Mouse (Mus musculus): ENCODE measurements around the gene Anxa4. TPM values are rescaled to one million over a fixed set of nuclear protein-coding genes. Genes with fewer than 3 reads are reported as not detected.

The Anxa4 gene
- total RNA-seq, 2 experiments from 2014 or later = 8.7 to 15.2 TPM

DNA sequence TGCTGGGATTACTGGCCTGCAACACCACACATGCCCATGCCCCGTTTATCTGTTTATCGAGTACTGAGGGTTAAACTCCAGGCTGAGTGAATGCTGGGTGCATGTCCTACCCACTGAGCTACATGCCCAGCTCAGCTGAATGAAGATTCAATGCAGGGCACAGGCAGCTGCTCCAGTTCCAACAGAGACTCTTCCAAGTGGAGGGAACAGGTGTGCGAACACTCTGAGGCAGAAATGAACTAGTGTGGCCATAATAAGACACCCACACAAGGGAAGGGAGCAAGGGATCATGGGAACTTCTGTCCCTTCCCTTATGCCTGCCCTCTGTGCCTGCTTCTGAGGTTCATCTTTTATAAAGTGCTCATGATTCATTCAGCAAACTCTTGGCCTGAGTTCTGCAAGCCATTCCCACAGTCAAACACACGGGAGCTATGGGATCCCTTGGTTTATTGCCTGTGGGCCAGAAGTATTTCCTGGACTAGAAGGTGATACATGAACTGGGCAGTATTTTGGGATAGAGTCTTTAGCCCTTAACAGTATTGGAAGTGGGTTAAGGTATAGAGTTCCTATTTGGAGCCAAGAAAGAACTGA is 25.1 kb downstream of the Anxa4 start:
- ATAC-seq (replicated peaks; ENCODE audit: low FRiP score, low TSS enrichment, poor library complexity, severe bottlenecking) = no peak

DNA sequence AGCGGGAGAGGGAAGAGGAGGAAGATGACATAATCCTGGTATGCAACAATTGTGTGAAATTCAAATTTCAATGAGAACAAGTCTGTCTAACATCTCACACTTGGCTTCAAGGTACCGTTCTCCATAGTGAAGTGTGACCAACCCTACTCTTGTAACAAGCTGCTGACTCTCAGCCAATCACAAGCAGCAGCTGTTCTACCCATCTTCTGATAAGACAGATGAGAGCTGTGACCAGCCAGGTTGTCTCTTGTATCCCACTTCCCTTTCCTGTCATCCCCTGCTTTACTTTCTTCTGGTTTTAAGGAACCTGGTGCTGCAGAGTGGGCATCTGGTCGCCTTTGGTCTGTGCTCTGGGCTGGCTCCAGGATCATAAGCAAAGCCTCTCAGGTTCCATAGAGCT is 25.9 kb downstream of the Anxa4 start:
- no peak for ATAC-seq (replicated peaks; ENCODE audit: low FRiP score, low TSS enrichment, poor library complexity, severe bottlenecking)

DNA sequence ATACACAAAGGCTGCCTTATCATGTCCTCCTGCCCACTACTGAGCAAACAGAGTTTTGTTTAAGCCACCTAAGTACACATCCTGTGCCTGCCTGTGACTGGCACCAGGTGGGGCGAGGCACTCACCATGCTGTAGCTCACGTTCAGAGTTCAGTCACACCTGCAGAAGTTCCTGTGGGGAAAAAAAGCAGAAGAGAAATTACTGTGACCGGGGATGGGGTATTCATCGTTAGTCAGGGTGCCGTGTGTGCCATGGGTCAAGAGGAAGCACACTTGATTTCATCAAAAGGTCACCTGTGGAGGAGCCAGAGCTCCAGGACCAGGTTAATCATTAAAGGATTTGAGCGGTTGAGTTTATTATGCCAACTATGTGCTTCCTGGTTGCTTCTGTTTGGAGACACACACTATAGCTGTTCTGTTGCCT is 27.7 kb downstream of the Anxa4 start:
- no peak for ATAC-seq (replicated peaks; ENCODE audit: low FRiP score, low TSS enrichment, poor library complexity, severe bottlenecking)

DNA sequence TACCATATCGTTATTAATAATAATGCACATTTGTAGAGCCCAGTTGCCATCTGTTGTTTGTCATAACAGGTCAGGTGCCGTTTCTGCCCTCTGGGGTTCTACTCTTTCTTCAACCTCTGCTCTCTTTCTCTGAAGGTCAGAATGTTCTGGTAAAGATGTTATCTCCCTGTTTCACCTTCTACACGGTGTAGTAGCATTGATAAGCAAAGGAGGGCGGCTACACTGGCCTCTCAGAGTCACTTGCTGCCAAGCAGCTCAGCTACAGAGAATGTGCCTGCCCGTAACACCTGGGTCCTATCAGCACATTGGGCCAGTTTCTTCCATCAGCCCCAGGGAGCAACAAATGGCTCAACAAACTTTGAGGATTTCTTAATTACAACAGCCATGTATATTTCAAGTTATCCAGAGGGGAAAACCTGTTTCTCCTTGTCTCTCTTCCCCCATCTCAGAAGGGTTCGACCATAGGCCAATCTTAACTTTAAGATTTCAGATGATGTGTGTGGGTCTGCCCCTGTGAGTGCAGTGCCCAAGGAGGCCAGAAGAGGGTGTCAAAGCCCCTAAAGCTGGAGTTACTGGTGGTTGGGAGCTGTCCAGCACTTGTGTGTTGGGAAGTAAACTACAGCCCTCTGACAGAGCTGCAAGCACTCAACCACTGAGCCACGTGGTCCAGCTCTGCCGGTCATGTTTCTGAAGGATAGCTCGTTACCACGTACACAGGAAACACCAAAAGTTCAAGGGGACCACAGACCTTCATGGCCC is 39.1 kb downstream of the Anxa4 start:
- 0 out of 2 replicates have a peak, but pooled peaks have one; percentile 18 for ATAC-seq (replicated peaks; ENCODE audit: low FRiP score, low TSS enrichment, poor library complexity, severe bottlenecking)

DNA sequence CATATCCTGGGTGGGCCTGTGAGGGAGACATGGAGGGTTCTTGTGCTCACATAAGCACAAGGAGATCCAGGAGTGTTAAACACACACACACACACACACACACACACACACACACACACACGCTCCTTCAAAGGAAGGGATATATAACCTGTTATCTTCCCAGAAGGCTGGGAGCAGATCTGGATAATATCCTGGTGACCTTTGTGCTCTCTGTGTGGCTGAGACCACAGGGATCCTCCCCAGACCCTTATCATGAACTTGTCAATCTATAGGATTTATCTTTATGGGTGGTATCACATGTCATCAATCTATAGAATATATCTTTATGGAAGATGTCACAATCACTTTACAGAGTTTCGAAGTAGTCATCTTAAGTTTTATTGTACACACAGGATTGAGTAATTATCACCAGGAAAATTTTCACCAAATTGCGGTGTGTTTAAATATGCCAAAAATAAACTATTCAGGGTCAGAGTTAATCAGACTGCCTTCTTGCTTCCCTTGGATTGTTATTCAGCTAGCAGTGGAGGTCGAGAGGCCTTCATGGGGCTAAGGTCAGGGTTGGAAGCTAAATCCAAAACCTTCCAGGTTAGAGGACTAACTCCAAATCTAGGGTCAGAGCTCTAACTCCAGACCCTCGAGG is 40.4 kb downstream of the Anxa4 start:
- ATAC-seq (replicated peaks; ENCODE audit: low FRiP score, low TSS enrichment, poor library complexity, severe bottlenecking) = no peak

DNA sequence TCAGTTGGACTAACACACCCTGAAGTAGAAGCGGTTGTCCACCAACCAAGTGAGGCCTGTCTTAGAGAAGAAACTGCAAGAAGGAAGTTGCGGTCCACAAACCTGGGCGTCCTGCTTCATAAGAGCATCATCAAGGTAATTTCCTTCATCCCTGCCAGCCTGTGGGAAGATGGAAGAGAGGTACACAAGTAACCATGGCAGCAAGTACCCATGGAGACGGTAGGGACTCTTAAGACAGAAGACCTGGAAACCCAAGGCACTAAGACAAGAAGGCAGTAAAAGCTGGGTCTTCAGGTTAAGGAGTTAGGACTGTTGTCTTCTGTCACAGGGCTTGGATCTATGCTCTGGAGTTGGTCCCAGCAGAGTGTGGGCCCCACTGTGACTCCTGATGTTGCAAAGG is 42.4 kb downstream of the Anxa4 start:
- ATAC-seq (replicated peaks; ENCODE audit: low FRiP score, low TSS enrichment, poor library complexity, severe bottlenecking) = no peak

DNA sequence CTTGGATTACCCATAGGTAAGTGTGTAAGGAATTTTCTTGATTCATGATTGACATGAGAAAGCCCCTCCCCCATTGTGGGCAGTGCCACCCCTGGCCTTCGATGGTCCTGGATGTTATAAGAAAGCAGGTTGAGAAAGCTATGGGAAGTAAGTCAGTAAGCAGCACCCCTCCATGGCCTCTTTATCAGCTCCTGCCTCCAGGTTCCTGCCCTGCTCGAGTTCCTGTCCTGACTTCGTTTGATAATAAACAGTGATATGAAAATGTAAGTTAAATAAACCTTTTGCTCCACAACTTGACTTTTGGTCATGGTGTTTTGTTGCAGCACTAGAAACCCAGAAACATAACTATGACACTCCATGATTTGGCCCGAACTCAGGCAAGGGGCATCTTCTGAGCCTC is 43.6 kb downstream of the Anxa4 start:
- no peak for ATAC-seq (replicated peaks; ENCODE audit: low FRiP score, low TSS enrichment, poor library complexity, severe bottlenecking)

DNA sequence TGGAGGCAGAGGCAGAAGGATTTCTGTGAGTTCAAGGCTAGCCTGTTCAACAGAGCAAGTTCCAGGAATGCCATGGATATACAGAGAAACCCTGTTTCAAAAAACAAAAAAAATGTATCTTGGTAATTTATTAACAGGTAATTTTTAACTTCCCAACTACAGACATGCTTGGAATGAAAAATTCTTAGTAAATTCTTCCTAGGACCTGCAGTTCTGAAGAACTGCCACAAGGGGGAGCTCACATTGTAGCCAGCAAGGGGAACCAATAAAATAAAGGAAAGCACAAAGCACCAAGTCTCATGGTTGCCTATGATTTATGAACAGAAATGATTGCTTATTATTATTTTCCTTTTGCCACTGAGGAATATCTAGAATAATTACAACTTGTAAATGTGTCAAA is 46.2 kb downstream of the Anxa4 start:
- ATAC-seq (replicated peaks; ENCODE audit: low FRiP score, low TSS enrichment, poor library complexity, severe bottlenecking) = no peak

DNA sequence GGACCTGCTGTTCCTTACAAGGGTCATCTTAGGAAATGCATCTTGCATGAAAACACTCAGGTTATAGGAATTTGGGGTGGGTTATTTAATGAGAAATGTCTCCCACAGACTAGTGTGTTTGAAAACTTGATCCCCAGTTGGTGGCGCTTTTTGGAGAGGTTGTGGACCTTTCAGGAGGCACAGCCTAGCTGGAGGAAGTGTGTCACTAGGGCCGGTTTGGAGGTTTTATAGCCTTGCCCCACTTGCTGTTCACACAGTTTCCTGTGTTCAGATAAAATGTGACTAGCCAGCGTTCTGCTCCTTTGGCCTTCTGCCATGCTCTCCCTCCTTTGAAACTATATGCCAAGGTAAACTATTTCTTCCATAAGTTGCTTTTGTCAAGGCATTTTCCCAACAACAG is 52.7 kb downstream of the Anxa4 start:
- ATAC-seq (replicated peaks; ENCODE audit: low FRiP score, low TSS enrichment, poor library complexity, severe bottlenecking) = no peak

DNA sequence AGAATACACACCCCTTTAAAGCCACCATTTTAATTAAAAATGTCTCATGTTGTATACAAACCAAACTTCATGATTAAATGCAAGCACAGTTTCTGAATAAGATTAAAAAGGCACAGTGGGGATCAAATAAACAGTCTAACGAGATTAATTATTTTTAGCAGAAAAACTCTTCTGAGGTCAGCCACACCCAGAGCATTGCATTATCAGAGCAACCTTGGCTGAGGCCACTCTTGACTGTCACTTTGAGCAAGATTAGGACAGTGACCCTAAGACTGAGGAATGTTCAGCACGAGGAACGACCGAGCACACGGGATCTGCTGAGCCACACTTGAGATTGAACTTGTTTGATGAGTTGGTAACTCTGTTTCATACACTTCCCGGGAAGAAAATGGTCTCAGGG is 56.6 kb downstream of the Anxa4 start:
- ATAC-seq (replicated peaks; ENCODE audit: low FRiP score, low TSS enrichment, poor library complexity, severe bottlenecking) = 0 out of 2 replicates have a peak, but pooled peaks have one; percentile 47

DNA sequence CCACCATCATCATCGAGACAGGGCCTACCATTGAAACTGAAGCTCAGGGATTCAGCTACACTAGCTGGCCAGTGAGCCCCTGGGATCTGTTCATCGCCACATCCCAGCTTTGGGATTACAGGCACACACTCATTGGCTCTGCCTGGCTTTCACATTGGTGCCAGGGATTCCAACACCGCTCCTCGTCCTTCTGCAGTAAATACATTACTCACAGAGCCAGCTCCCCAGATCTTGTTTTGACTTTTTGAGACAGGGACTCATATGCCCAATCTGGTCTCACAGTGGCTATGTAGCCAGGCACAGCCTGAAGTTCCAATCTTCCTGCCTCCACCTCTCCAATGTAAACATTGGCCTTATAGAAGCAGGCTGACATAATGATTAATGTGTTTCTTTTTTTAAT is 57.1 kb downstream of the Anxa4 start:
- no peak for ATAC-seq (replicated peaks; ENCODE audit: low FRiP score, low TSS enrichment, poor library complexity, severe bottlenecking)

DNA sequence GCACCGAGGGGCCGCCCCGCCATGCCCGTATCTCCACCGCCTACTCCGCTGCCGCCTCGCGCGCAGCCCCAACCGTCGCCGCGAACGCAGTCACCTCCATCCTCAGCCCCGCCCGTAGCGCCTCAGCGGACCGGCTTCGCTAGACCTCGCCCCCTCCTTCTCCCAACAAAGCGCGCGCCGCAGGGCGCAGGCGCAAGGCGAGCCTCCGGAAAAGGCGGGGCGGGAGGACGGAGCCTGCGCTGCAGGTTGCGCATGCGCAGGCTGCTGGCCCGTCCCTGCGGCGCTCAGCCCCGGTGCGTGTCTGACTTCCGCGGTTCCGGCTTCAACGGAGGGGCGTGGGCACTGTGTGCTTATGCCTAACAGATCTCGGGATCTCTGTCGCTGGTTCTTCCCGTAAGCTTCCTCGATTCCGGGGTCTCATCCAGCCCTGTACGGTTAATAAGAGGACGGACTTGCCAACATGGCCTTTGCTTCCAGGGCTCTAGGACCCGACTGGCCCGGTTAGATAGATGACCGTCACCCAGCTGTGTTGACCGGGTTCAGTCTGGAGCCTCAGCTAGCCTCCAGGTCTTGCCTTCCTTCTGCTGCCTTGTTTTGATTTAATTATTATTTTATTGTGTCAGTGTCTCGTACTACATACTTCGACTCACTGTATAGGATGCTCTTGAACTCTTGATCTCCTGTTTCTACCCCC is 60.1 kb downstream of the Anxa4 start, which contains the start of gene Gmcl1:
Gmcl1 (minus strand) TSS at position 201 of the 694 bp plus-strand sequence.
- peak; percentile 94 for ATAC-seq (replicated peaks; ENCODE audit: low FRiP score, low TSS enrichment, poor library complexity, severe bottlenecking)

DNA sequence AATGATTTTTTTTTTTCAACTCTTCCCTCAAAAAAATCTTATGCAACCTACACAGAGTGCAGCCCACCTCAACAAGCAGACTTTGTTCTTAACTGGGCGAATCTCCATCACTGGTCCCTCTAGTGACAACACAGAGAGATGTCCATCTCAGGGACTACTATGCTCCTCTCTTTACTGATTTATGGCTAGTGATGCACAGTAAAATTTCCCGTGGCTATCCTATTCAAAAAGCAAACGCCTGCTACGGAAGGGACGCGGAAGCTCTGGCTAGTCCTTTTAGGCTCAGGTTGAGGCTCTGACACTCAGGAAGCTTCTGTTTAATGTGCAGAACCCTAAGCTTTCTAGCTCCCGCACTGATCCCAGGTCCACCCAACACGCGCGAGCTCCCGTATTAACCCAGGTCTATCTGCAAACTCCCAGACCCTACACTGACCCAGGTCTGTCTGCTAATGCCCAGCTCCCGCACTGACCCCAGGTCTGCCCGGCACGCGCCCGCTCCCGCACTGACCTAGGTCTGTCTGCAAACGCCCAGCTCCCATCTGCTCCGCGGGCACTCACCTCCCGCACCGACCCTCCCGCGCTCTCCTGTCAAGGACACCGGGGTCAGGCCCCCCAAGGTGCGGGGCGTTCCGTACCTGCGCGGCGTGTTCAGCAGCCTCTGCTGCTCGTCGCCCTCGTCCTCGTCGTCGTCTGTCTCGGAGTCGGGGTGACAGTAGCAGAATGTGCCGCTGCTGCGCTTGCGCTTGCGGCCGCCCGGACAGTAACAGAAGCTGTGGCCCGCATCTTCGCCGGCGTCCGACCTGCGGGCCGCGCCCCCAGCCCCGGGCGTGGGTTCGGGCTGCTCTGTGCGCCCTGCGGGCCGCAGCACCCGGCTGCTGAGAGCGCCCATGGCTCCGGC is 60.9 kb downstream of the Anxa4 start:
- ATAC-seq (replicated peaks; ENCODE audit: low FRiP score, low TSS enrichment, poor library complexity, severe bottlenecking) = 0 out of 2 replicates have a peak, but pooled peaks have one; percentile 17

DNA sequence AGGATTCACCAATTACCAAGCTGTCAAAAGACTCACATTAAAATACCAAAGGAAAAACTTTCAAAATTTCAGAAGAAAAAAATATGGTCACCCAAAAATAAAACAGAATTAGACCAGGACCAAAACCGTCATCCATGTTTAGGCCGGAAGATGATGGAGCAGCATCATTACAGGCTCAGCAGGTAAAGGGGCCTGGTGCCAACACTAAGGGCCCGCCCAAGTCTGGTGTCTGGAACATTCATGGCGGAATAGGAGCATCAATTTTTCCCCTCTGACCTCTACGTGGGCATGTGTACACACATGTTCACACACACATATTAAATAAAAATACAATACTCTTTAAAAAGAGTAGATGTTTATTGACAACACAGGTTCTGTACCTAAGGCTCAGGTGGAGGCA is 64.7 kb downstream of the Anxa4 start:
- ATAC-seq (replicated peaks; ENCODE audit: low FRiP score, low TSS enrichment, poor library complexity, severe bottlenecking) = no peak

DNA sequence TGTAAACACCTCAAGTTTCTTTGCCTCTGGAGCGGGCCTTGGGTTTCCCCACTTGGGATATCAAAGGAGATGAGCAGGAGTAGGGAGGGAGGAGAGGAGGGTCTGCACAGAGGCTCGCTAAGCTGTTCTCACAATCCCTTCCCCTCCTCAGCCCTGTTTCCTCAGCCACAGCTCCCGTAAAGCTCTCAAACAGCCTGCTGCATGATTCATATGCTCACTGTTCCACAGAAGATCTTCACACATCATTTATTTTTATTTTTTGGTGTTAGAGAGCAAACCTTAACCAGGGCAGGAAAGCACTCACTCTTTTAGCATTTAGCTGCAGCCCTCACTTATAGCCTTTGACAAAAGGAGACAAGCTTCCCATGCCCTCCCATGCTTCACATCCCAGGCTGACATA is 71.4 kb downstream of the Anxa4 start:
- no peak for ATAC-seq (replicated peaks; ENCODE audit: low FRiP score, low TSS enrichment, poor library complexity, severe bottlenecking)

DNA sequence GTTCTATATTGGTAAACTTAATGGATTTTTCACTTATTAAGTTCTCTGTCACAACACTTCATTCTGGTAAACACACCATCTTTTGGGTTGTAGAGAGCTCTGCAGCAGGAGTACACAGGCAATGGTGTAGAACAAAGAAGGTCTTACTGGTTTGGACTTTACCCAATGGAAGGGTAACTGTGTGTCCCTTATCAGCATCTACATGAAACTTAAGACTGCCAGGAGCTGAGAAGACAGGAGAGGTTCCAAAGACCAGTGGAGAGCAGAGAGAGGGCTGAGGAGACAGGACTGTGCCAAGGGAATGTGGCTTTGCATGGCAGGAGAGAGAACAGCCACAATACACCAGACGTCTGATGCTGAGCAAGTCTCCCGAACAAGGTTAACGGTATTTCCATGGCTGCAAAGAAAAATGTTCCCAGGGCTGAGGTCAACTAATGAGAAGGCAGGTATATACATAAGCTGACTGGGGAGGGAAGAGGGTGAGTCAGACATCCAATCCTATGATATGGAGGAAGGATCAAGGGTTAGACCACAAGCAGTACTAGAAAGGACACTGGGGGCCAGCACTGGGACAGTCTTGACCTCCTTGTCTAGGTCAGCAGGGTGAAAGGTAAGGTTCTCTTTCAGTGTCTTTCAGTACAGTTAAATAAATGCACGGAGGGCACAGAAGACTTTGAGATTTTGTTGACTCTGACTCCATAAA is 85.2 kb downstream of the Anxa4 start:
- ATAC-seq (replicated peaks; ENCODE audit: low FRiP score, low TSS enrichment, poor library complexity, severe bottlenecking) = no peak

DNA sequence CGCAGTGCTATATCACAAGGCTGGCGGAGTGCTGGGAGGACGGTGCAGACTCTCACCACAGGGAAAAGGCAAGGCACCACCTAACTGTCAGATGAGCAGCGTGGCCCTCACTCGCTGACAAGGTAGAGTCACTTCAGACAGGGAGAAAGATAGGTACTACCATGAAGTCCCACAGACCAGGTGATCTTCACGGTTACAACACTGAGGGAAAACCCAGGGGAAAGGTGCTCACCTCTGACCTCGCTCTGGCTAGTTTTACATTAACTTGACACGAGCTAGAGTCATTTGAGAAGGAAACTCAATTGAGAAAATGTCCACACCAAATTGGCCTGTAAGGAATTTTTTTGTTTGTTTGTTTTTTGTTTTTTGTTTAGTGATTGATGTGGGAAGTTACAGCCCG is 90.8 kb downstream of the Anxa4 start:
- ATAC-seq (replicated peaks; ENCODE audit: low FRiP score, low TSS enrichment, poor library complexity, severe bottlenecking) = no peak

DNA sequence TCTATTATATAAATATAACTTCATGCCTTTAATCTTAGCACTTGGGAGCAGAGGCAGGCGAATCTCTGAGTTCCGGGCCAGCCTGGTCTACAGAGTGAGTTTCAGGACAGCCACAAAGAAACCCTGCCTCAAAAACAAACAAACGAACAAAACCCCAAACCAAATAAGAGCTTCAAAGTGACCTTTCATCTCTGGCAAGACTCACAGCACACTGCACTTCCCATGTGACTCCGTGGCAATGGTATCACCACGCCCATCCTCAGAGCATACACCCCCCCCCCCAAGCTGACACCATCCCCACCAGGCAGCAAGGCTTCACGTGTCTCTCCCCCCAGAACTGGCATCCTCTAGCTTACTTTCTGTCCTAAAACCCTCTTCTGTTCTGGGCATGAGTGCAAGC is 95.5 kb downstream of the Anxa4 start:
- ATAC-seq (replicated peaks; ENCODE audit: low FRiP score, low TSS enrichment, poor library complexity, severe bottlenecking) = no peak

DNA sequence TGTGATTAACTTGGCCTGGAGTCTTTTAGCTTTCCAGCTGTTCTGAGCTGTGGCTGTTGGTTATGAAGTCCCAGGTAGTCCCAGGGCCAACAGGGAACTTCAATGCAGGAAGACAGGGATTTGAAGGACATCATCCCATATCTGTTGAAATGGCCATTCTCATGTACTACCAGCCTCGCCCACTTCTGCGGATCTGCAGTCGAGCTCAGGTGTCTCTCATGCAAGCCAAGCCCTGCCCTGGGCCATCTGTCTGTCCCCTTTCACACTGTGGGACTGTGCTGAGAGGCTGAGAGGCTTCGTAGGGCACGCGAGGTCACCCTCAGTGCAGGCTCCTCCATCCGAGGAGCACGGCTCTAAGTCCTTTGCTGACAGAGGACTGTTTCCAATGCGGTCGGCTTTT is 97.2 kb downstream of the Anxa4 start:
- ATAC-seq (replicated peaks; ENCODE audit: low FRiP score, low TSS enrichment, poor library complexity, severe bottlenecking) = no peak
